Mouse (Mus musculus) hindbrain, embryonic 11.5 days (tissue): ENCODE results near the gene Txnrd2. TPM values are rescaled to one million over a fixed set of nuclear protein-coding genes. Genes with fewer than 3 reads are reported as not detected.

Experiments used
- ATAC-seq: fragments of 200-750 bp; cut with Nextera tagmentation; 2 replicates; pipeline ENCODE4 v1.8.0; 2017; ENCODE audit warnings: mild to moderate bottlenecking, moderate TSS enrichment, moderate library complexity; ENCODE audit not compliant: low FRiP score
- DNase-seq: peaks from one replicate; pipeline ENCODE4 v3.0.0-alpha.2; 2015; ENCODE audit warnings: low spot score
- H3K27ac ChIP-seq: fragments of 300-500 bp; sonication (generic); 2 replicates; pipeline ENCODE4 v1.5.1; 2014; ENCODE audit warnings: mild to moderate bottlenecking, low read depth, low read length
- H3K27me3 ChIP-seq: fragments of 300-500 bp; sonication (generic); 2 replicates; pipeline ENCODE4 v1.6.1; 2014; ENCODE audit warnings: mild to moderate bottlenecking, low read length, moderate library complexity, mixed read lengths; ENCODE audit not compliant: control insufficient read depth, insufficient read depth
- H3K36me3 ChIP-seq: fragments of 300-500 bp; sonication (generic); 2 replicates; pipeline ENCODE4 v1.6.1; 2014; ENCODE audit warnings: mild to moderate bottlenecking, low read length, moderate library complexity, mixed read lengths; ENCODE audit not compliant: control insufficient read depth, insufficient read depth
- H3K4me1 ChIP-seq: fragments of 300-500 bp; sonication (generic); replicated peaks from 2 replicates; pipeline ENCODE4 v1.6.1; 2014; ENCODE audit warnings: low read length, mixed read lengths; ENCODE audit not compliant: control insufficient read depth, insufficient read depth
- H3K4me2 ChIP-seq: fragments of 300-500 bp; sonication (generic); replicated peaks from 2 replicates; pipeline ENCODE4 v1.6.1; 2014; ENCODE audit warnings: mild to moderate bottlenecking, low read depth, low read length
- H3K4me3 ChIP-seq: fragments of 300-500 bp; sonication (generic); 2 replicates; pipeline ENCODE4 v1.5.1; 2014; ENCODE audit warnings: low read depth, low read length
- H3K9ac ChIP-seq: fragments of 300-500 bp; sonication (generic); 2 replicates; pipeline ENCODE4 v1.6.1; 2014; ENCODE audit warnings: low read depth, low read length
- H3K9me3 ChIP-seq: fragments of 300-500 bp; sonication (generic); 2 replicates; pipeline ENCODE4 v1.6.1; 2016; ENCODE audit warnings: low read length; ENCODE audit not compliant: control insufficient read depth
- WGBS: fragments of 180-500 bp; shearing (Covaris S2); extraction: QIAGEN DNeasy Blood & Tissue Kit; methylation state at CpG from one replicate; pipeline ENCODE4 v1.1.7; 2014; 5-methylcytosine and 5-hydroxymethylcytosine counted together
- polyA plus RNA-seq: library from polyadenylated mRNA; unstranded; fragments of >200 nt; fragmentation: Nextera tagmentation; extraction: Ambion mirVana; gene quantifications from 2 replicates; pipeline ENCODE4 v1.2.1, GENCODE M21; 2014

Gene Txnrd2
- polyA plus RNA-seq, 1 experiment from 2014 or later = 22.2 TPM

DNA sequence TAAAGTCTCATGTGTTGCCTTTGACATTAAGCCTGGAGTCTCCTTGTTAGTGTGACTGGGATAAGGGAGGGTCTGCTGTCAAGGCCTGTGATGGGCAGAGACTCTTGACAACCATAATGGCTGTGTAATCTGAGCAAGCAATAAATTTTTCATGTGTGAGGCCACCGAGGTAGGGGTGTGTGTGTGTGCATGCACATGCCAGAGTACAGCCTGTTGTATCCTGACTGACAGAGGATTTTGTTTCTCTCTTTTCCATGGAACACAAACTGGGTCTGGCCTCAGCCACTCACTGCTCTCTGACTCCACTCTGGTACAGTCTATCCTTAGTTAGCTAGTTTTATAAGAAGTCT, 81.0 kb downstream of the Txnrd2 start:
- Histone ChIP-seq H3K27me3 (no peaks in the 10 kb centered on the region), H3K4me1 (no peaks in the 10 kb centered on the region), H3K9ac (no peak overlapping the region), H3K4me3 (no peak overlapping the region), H3K4me2 (no peak overlapping the region), H3K9me3 (no peaks in the 10 kb centered on the region), H3K36me3 (no peaks in the 10 kb centered on the region), H3K27ac (no peak overlapping the region)
- DNase-seq = no peak
- ATAC-seq = no peak
- WGBS = 65% methylated on average over 1 of the region's 1 CpGs

DNA sequence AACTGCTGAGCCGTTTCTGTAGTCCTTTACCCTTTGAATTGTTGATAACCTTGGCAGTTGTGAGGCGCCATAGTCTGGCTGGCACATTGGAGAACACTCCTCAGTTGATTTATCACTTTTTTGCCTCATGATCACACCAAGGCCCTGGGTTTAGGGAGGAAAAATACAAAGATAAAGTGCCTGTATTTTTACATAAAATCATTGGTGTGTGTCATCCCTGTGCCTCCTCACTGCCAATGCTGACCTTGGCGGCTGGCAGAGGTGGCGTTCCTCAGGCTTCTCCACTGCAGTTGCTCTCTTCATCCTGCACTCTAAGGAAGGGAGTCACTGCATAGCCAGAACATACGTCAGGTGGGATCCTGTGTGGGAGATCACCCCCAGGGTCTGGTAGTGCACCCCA, 85.6 kb downstream of the Txnrd2 start:
- no peak overlapping the region for H3K4me3 ChIP-seq

DNA sequence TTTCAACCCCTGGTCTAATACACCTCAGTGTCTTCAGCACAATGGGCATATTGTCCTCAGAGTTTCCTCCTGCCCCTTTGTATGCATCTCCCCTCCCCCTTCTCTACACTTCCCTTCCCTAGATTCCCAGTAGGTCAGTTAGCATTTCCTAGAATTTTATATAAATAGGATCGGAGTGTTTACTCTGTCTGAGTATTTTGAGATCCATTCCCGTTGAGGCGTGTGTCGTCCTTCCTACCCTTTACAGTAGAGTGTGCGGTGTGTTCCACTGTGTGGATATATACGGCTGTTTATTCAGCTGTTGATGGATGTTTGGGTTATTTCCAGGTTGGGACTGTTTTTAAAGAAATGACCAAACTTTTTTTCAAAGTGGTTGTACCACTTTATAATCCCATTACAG, 87.3 kb downstream of the Txnrd2 start:
- no peak overlapping the region for H3K4me2 ChIP-seq
- no peaks in the 10 kb centered on the region for H3K9me3 ChIP-seq
- H3K27me3 ChIP-seq = no peaks in the 10 kb centered on the region
- no peak overlapping the region for H3K9ac ChIP-seq
- no peaks in the 10 kb centered on the region for H3K36me3 ChIP-seq
- H3K4me1 ChIP-seq = no peaks in the 10 kb centered on the region
- ATAC-seq (no peak), DNase-seq (no peak)
- H3K4me3 ChIP-seq = no peak overlapping the region
- 72% methylated on average over 6 of the region's 6 CpGs for WGBS
- H3K27ac ChIP-seq = no peak overlapping the region

More for the DNA sequence above, 85.6 kb downstream of the Txnrd2 start:
- no peak overlapping the region for H3K9ac ChIP-seq
- no peak for ATAC-seq
- no peak for DNase-seq
- H3K27me3 ChIP-seq = no peaks in the 10 kb centered on the region
- no peak overlapping the region for H3K4me2 ChIP-seq
- H3K27ac ChIP-seq = no peak overlapping the region
- WGBS = 88% methylated on average over 5 of the region's 5 CpGs
- no peaks in the 10 kb centered on the region for H3K4me1 ChIP-seq
- no peaks in the 10 kb centered on the region for H3K9me3 ChIP-seq
- no peaks in the 10 kb centered on the region for H3K36me3 ChIP-seq

DNA sequence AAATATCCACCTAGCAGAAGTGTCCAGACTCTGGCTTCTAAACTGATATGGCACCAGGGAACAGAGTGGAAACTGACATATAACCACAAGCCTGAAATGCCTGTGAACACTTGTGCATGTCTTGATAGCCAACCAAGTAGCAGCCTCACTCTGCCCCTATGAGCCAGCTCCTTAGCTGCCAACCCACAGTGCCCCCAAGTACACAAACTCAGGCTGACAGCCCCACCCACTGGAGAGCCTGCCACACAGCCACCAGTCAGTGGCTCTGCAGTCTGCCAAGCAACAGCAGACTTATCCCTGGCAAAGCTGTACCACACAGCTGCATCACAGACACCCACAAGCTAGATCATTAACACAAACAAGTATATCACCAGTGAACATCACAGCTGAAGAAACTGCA, 91.9 kb downstream of the Txnrd2 start:
- DNase-seq (no peak), ATAC-seq (no peak)
- no peaks in the 10 kb centered on the region for H3K9me3 ChIP-seq
- H3K4me1 ChIP-seq = no peaks in the 10 kb centered on the region
- no peaks in the 10 kb centered on the region for H3K27me3 ChIP-seq
- H3K9ac ChIP-seq = no peak overlapping the region
- H3K4me2 ChIP-seq = no peak overlapping the region
- no peak overlapping the region for H3K27ac ChIP-seq
- no peaks in the 10 kb centered on the region for H3K36me3 ChIP-seq
- H3K4me3 ChIP-seq = no peak overlapping the region

DNA sequence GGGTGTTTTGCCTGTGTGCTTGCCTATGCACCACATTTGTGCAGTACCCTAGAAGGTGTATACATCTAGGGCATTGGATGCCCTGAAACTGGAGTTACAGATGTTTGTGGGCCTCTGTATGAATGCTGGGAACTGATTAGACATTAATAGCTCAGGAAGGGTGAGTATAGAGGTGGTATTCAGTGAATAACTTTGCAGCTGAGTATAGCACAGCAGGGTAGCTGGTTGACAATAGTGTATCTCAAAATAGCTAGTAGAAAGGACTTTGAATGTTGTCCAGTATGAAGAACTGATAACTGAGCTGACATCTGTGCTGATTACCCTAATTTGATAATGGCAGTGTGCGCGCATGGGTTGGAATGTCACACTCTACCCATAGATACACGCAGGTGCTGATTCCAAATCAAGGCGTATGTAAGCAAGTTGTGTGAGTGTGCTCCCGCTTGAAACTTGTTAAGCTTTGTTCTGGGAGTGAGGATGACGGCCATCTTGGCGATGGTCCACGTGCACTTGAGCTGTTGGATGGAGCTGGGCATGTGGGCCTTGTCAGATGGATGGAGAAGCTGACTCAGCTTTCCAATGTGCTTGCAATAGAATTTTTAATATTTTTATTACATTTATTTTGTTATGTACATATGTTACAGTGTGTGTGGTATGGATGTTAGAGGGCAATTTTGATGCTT, 97.5 kb downstream of the Txnrd2 start:
- H3K4me3 ChIP-seq = no peak overlapping the region
- no peaks in the 10 kb centered on the region for H3K27me3 ChIP-seq
- H3K27ac ChIP-seq = no peak overlapping the region
- no peaks in the 10 kb centered on the region for H3K9me3 ChIP-seq
- no peak overlapping the region for H3K4me2 ChIP-seq
- no peak for DNase-seq
- no peaks in the 10 kb centered on the region for H3K4me1 ChIP-seq
- ATAC-seq = no peak
- no peaks in the 10 kb centered on the region for H3K36me3 ChIP-seq
- H3K9ac ChIP-seq = no peak overlapping the region
- 93% methylated on average over 8 of the region's 8 CpGs for WGBS

DNA sequence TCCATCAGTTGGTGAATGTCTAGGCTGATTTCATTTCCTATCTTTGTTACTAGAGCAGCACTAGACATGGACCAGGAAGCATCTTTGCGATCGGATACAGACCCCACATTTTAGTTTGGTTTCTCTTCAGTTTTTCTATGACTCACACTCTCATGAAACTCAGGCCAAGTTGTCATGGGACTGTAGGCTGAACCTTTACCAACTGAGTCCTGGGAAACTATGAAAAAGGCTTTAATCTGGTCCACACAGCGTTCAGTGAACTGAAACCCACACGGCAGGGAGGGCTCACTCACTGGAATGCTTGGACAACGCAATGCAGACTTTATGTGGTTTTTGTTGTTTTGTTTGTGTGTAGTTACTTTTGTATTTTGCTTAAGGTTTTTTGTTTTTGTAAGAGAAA, 102.5 kb downstream of the Txnrd2 start:
- DNase-seq (no peak), ATAC-seq (no peak)
- no peak overlapping the region for H3K4me2 ChIP-seq
- H3K4me3 ChIP-seq = no peak overlapping the region
- H3K36me3 ChIP-seq = no peaks in the 10 kb centered on the region
- H3K4me1 ChIP-seq = no peaks in the 10 kb centered on the region
- no peak overlapping the region for H3K9ac ChIP-seq
- H3K27me3 ChIP-seq = no peaks in the 10 kb centered on the region
- no peaks in the 10 kb centered on the region for H3K9me3 ChIP-seq
- 87% methylated on average over 5 of the region's 5 CpGs for WGBS
- no peak overlapping the region for H3K27ac ChIP-seq

Other genes starting within 250 kb of the Txnrd2 start
- not detected in 2 replicates for gene Ccdc188, start 208.5 kb upstream of the Txnrd2 start, polyA plus RNA-seq
- gene Zdhhc8, start 191.2 kb upstream of the Txnrd2 start, polyA plus RNA-seq = 7.5 and 8.3 TPM in 2 replicates
- gene Trmt2a, start 177.7 kb upstream of the Txnrd2 start, polyA plus RNA-seq = 77.0 and 85.0 TPM in 2 replicates
- gene Ranbp1, start 177.7 kb upstream of the Txnrd2 start, polyA plus RNA-seq = 1,115 and 1,160 TPM in 2 replicates
- 1.4 and 1.6 TPM in 2 replicates for gene Gm49776, start 168.1 kb upstream of the Txnrd2 start, polyA plus RNA-seq
- 36.3 and 36.7 TPM in 2 replicates for gene Dgcr8, start 137.1 kb upstream of the Txnrd2 start, polyA plus RNA-seq
- 51.3 and 54.0 TPM in 2 replicates for gene Tango2, start 78.3 kb upstream of the Txnrd2 start, polyA plus RNA-seq
- 59.2 and 62.0 TPM in 2 replicates for gene Arvcf, start 78.2 kb upstream of the Txnrd2 start, polyA plus RNA-seq
- gene Comt, start 468 bp downstream of the Txnrd2 start, polyA plus RNA-seq = 49.6 and 53.9 TPM in 2 replicates
- 13.0 and 14.9 TPM in 2 replicates for gene Gnb1l, start 72.3 kb downstream of the Txnrd2 start, polyA plus RNA-seq
- gene Rtl10, start 72.5 kb downstream of the Txnrd2 start, polyA plus RNA-seq = 1.8 and 3.0 TPM in 2 replicates
- 6.4 and 7.4 TPM in 2 replicates for gene Tbx1, start 164.3 kb downstream of the Txnrd2 start, polyA plus RNA-seq
- 8.9 and 9.5 TPM in 2 replicates for gene Gp1bb, start 196.0 kb downstream of the Txnrd2 start, polyA plus RNA-seq
- 3.9 and 6.0 TPM in 2 replicates for gene Gm49601, start 200.0 kb downstream of the Txnrd2 start, polyA plus RNA-seq
- 63.4 and 64.4 TPM in 2 replicates for gene Sept5, start 203.6 kb downstream of the Txnrd2 start, polyA plus RNA-seq